Comparison of ENCODE assay signal across 11 mouse cellular contexts in the genomic region with DNA sequence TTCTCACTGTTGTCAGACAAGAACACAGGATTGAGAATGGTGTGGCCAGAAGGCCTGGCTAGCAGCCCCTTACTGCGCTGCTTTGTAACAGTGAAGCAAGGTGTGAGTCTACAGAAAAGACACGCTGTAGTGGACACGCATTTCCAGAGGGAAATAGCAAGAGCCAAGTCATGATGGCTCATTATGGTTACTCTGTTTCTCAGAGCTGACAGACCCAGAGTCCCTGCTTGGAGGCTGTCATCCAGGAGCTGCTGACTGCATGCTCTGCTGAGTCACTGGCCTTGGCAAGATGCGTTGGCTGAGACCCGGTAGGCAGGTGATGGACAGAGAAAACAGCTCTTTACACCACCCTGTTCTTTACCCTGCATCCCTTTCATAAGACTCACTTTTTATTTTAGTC. TPM values are rescaled to one million over a fixed set of nuclear protein-coding genes. Genes with fewer than 3 reads are reported as not detected.
DNase-seq lines count a peak whose midpoint lies in the region; ATAC-seq lines count a peak whose summit lies in the region.
"Had no signal": no experiment of that assay in that cellular context is flagged by ENCODE, and none has a peak within 500 bp of the region (broad histone marks: within the 10 kb centered on the region; RNA-seq: fewer than 3 reads in every experiment).

No protein-coding gene starts in this region.

- H3K27me3 ChIP-seq in forebrain, embryonic 14.5 days (replicated peaks; ENCODE audit: control insufficient read depth, insufficient read depth, low read length) = no peaks in the 10 kb centered on the region
- H3K27me3 ChIP-seq: limb, embryonic 13.5 days had no signal

- H3K4me3 ChIP-seq in forebrain, embryonic 14.5 days (ENCODE audit: low read depth, low read length) = no peak overlapping the region
- H3K4me3 ChIP-seq: limb, embryonic 13.5 days had no signal

- no peaks in the 10 kb centered on the region for H3K36me3 ChIP-seq in forebrain, embryonic 14.5 days (ENCODE audit: control insufficient read depth, insufficient read depth, low read length)
- H3K36me3 ChIP-seq: limb, embryonic 13.5 days had no signal

- H3K9me3 ChIP-seq in forebrain, embryonic 14.5 days (replicated peaks; ENCODE audit: control insufficient read depth, low read length) = no peaks in the 10 kb centered on the region
- H3K9me3 ChIP-seq: limb, embryonic 13.5 days had no signal

- peak; percentile 58 to 61; a peak in 3 of 4 replicates for ATAC-seq in hematopoietic stem cell, adult 5-6 weeks (replicated peaks in 1 of 2; ENCODE audit: insufficient read depth in 1 of 2, low FRiP score in 2 of 2, low TSS enrichment in 1 of 2, low read depth in 1 of 2, poor library complexity in 2 of 2, severe bottlenecking in 2 of 2)
- no peak for ATAC-seq in forebrain, embryonic 14.5 days

- 93% methylated on average over 5 of the region's 5 CpGs for WGBS in forebrain, embryonic 14.5 days

- no peak overlapping the region for H3K4me2 ChIP-seq in forebrain, embryonic 14.5 days (ENCODE audit: low read length)
- H3K4me2 ChIP-seq: limb, embryonic 13.5 days had no signal

- no peaks in the 10 kb centered on the region for H3K4me1 ChIP-seq in forebrain, embryonic 14.5 days (ENCODE audit: control insufficient read depth, insufficient read depth, low read length)
- H3K4me1 ChIP-seq: limb, embryonic 13.5 days had no signal

- no peak overlapping the region for H3K27ac ChIP-seq in forebrain, embryonic 14.5 days (ENCODE audit: low read depth, low read length)
- H3K27ac ChIP-seq: limb, embryonic 13.5 days had no signal

- peak; percentile 51 to 53 for DNase-seq in left cerebral cortex, adult 18-20 months (ENCODE audit: low spot score in 2 of 2)
- DNase-seq in left cerebral cortex, adult 11 months (ENCODE audit: low spot score) = no peak
- DNase-seq in adrenal gland, adult 2 months = peak; percentile 90
- DNase-seq in cerebellum, postnatal 10 days = peak; percentile 86 to 90
- no peak for DNase-seq in thymus, postnatal 10 days (ENCODE audit: low spot score in 2 of 2)
- no peak for DNase-seq in forebrain, embryonic 14.5 days (ENCODE audit: low spot score)
- no peak for DNase-seq in thymus, postnatal 0 days (ENCODE audit: low spot score)

- H3K9ac ChIP-seq in forebrain, embryonic 14.5 days (ENCODE audit: low read length) = no peak overlapping the region
- H3K9ac ChIP-seq: limb, embryonic 13.5 days had no signal

RNA-seq across cellular contexts. Expression of a gene that starts 35.5 kb away (rescaled TPM):
- 1 to 10 TPM; 2.2 to 3.9 TPM for total RNA-seq in left cerebral cortex, adult 18-20 months (2021)
- total RNA-seq in adrenal gland, adult 2 months (2021) = under 1 TPM in 1 of 2 experiments, not detected in 1; 0.06 TPM
- 0.01 TPM in 1 of 2 replicates, not detected in the other for polyA plus RNA-seq in adrenal gland, adult 2 months (2012; rRNA removed)
- 0.05 TPM in 1 of 2 replicates, not detected in the other for total RNA-seq in hematopoietic stem cell, adult 5-6 weeks (2017)
- polyA plus RNA-seq in forebrain, embryonic 14.5 days (2014; fragmentation: Nextera tagmentation; extraction: Ambion mirVana) = 0.03 and 0.04 TPM in 2 replicates
- 0.10 and 0.14 TPM in 2 replicates for polyA plus RNA-seq in thymus, postnatal 0 days (2015; fragmentation: Nextera tagmentation; extraction: Ambion mirVana)

RNA-seq across cellular contexts. Expression of a gene that starts 37.8 kb away (rescaled TPM):
- total RNA-seq in left cerebral cortex, adult 18-20 months (2021) = under 1 TPM in 1 of 2 experiments, not detected in 1; 0.21 TPM
- not detected for total RNA-seq in adrenal gland, adult 2 months (2021)
- not detected in 2 replicates for polyA plus RNA-seq in adrenal gland, adult 2 months (2012; rRNA removed)
- total RNA-seq in hematopoietic stem cell, adult 5-6 weeks (2017) = not detected in 2 replicates
- polyA plus RNA-seq in forebrain, embryonic 14.5 days (2014; fragmentation: Nextera tagmentation; extraction: Ambion mirVana) = not detected in 2 replicates
- not detected in 2 replicates for polyA plus RNA-seq in thymus, postnatal 0 days (2015; fragmentation: Nextera tagmentation; extraction: Ambion mirVana)
- polyA plus RNA-seq: neural tube, embryonic 11.5 days; testis, adult 2 months had no signal

RNA-seq across cellular contexts. Expression of a gene that starts 48.0 kb away (rescaled TPM):
- total RNA-seq in left cerebral cortex, adult 18-20 months (2021) = 1 to 10 TPM; 3.5 to 4.5 TPM
- total RNA-seq in adrenal gland, adult 2 months (2021) = 1 to 10 TPM; 3.8 to 4.7 TPM
- polyA plus RNA-seq in adrenal gland, adult 2 months (2012; rRNA removed) = 1.8 and 2.6 TPM in 2 replicates
- 442 and 504 TPM in 2 replicates for total RNA-seq in hematopoietic stem cell, adult 5-6 weeks (2017)
- polyA plus RNA-seq in forebrain, embryonic 14.5 days (2014; fragmentation: Nextera tagmentation; extraction: Ambion mirVana) = 2.4 and 4.4 TPM in 2 replicates
- polyA plus RNA-seq in thymus, postnatal 0 days (2015; fragmentation: Nextera tagmentation; extraction: Ambion mirVana) = 22.6 and 26.0 TPM in 2 replicates

Comparison
In these comparisons a context has a peak if more than half of its experiments do, and no peak if none do; other contexts are left out.
1. DNase-seq: peak in left cerebral cortex, adult 18-20 months (2 of 2), adrenal gland, adult 2 months (single experiment) and cerebellum, postnatal 10 days (2 of 2); none in left cerebral cortex, adult 11 months (single experiment), thymus, postnatal 10 days (0 of 2), forebrain, embryonic 14.5 days (single experiment) and thymus, postnatal 0 days (single experiment).
2. RNA of a gene that starts 48.0 kb away (total RNA-seq): 442 to 504 TPM in hematopoietic stem cell, adult 5-6 weeks; 3.8 to 4.7 TPM in adrenal gland, adult 2 months and 3.5 to 4.5 TPM in left cerebral cortex, adult 18-20 months; every median in the first group is over 10 times any median in the second.